23 mouse cellular contexts compared by ENCODE assay signal in genomic region chr2:60260621-60261350, GRCm38 (mm10). TPM values are rescaled to one million over a fixed set of nuclear protein-coding genes. Genes with fewer than 3 reads are reported as not detected.
DNase-seq lines count a peak whose midpoint lies in the region; ATAC-seq and TF ChIP-seq lines count a peak whose summit lies in the region.
"Had no signal": no experiment of that assay in that cellular context is flagged by ENCODE, and none has a peak within 500 bp of the region (broad histone marks: within the 10 kb centered on the region; RNA-seq: fewer than 3 reads in every experiment).

No protein-coding gene starts in this region.

- H3K4me1 ChIP-seq in heart, postnatal 0 days (ENCODE audit: control insufficient read depth, insufficient read depth) = no peaks in the 10 kb centered on the region
- H3K4me1 ChIP-seq: embryonic facial prominence, embryonic 13.5 days; hindbrain, embryonic 15.5 days; limb, embryonic 10.5 days; liver, embryonic 12.5 days; lung, embryonic 15.5 days; neural tube, embryonic 13.5 days had no signal

- no peak for TF ChIP-seq EP300 in heart, postnatal 0 days (IDR thresholded peaks at IDR 0.05; ENCODE audit: low read depth)

- no peak overlapping the region for H3K9ac ChIP-seq in heart, postnatal 0 days (replicated peaks; ENCODE audit: low read depth, low read length)
- H3K9ac ChIP-seq: embryonic facial prominence, embryonic 13.5 days; forebrain, postnatal 0 days; hindbrain, embryonic 15.5 days; liver, embryonic 12.5 days; lung, embryonic 15.5 days; neural tube, embryonic 13.5 days had no signal

- no peaks in the 10 kb centered on the region for H3K27me3 ChIP-seq in heart, postnatal 0 days (ENCODE audit: control insufficient read depth, insufficient read depth, low read length)
- H3K27me3 ChIP-seq: embryonic facial prominence, embryonic 13.5 days; hindbrain, embryonic 15.5 days; liver, embryonic 12.5 days; lung, embryonic 15.5 days; neural tube, embryonic 13.5 days had no signal

- peak; percentile 3 to 25 for DNase-seq in adrenal gland, postnatal 36 days
- DNase-seq in adrenal gland, postnatal 25 days = no peak
- no peak for DNase-seq in heart, postnatal 0 days (ENCODE audit: low spot score)
- no peak for DNase-seq in heart, adult 8-10 months (ENCODE audit: low spot score)
- DNase-seq in kidney, postnatal 10 days = peak; percentile 32
- DNase-seq in kidney, adult 18-20 months = no peak
- peak; percentile 17 to 54 for DNase-seq in kidney, postnatal 36 days
- DNase-seq in thymus, postnatal 36 days = no peak
- DNase-seq: cerebellum, adult 11 months; forebrain, postnatal 0 days; gastrocnemius, adult 2 months; heart, adult 2 months; right cerebral cortex, postnatal 25 days; thymus, postnatal 14 days had no signal

- ATAC-seq in heart, postnatal 0 days (ENCODE audit: insufficient read depth, low read depth) = 0 out of 2 replicates have a peak, but pooled peaks have one; percentile 49
- ATAC-seq: forebrain, postnatal 0 days; liver, embryonic 12.5 days had no signal

- H3K4me3 ChIP-seq in heart, postnatal 0 days (ENCODE audit: low read depth, low read length) = no peak overlapping the region
- H3K4me3 ChIP-seq: embryonic facial prominence, embryonic 13.5 days; gastrocnemius, adult 2 months; heart, adult 2 months; hindbrain, embryonic 15.5 days; layer of hippocampus, adult 2 months; limb, embryonic 10.5 days; liver, embryonic 12.5 days; lung, embryonic 15.5 days; neural tube, embryonic 13.5 days had no signal

- 63% methylated on average over 5 of the region's 5 CpGs for WGBS in heart, postnatal 0 days

- H3K27ac ChIP-seq in heart, postnatal 0 days (ENCODE audit: low read depth) = no peak overlapping the region
- H3K27ac ChIP-seq: embryonic facial prominence, embryonic 13.5 days; gastrocnemius, adult 2 months; heart, adult 2 months; hindbrain, embryonic 15.5 days; layer of hippocampus, adult 2 months; limb, embryonic 10.5 days; liver, embryonic 12.5 days; lung, embryonic 15.5 days; macrophage; neural tube, embryonic 13.5 days had no signal

- 0 out of 2 replicates have a peak, but pooled peaks cover 3% of the 10 kb centered on the region for H3K9me3 ChIP-seq in heart, postnatal 0 days (replicated peaks; ENCODE audit: control insufficient read depth, low read length)
- H3K9me3 ChIP-seq: embryonic facial prominence, embryonic 13.5 days; hindbrain, embryonic 15.5 days; limb, embryonic 10.5 days; liver, embryonic 12.5 days; lung, embryonic 15.5 days; neural tube, embryonic 13.5 days had no signal

- H3K4me2 ChIP-seq in heart, postnatal 0 days (ENCODE audit: low read depth, low read length) = no peak overlapping the region
- H3K4me2 ChIP-seq: embryonic facial prominence, embryonic 13.5 days; hindbrain, embryonic 15.5 days; liver, embryonic 12.5 days; lung, embryonic 15.5 days; midbrain, embryonic 11.5 days; neural tube, embryonic 13.5 days had no signal

- H3K36me3 ChIP-seq in heart, postnatal 0 days (replicated peaks; ENCODE audit: control insufficient read depth, insufficient read depth, low read length) = no peaks in the 10 kb centered on the region
- H3K36me3 ChIP-seq: hindbrain, embryonic 15.5 days; neural tube, embryonic 13.5 days had no signal

- no peak for TF ChIP-seq CTCF in heart, postnatal 0 days (IDR thresholded peaks at IDR 0.05; ENCODE audit: low read depth)

RNA-seq across cellular contexts. Expression of gene Cd302, which starts 23.5 kb away (rescaled TPM):
- 10 to 100 TPM; 36.3 to 36.9 TPM for total RNA-seq in adrenal gland, postnatal 36 days (2021)
- total RNA-seq in adrenal gland, postnatal 25 days (2021) = 27.6 and 27.7 TPM in 2 replicates
- total RNA-seq in heart, postnatal 0 days (2014; rRNA removed; ENCODE audit: low replicate concordance) = 9.8 and 11.2 TPM in 2 replicates
- 17.8 and 18.3 TPM in 2 replicates for polyA plus RNA-seq in heart, postnatal 0 days (2015; fragmentation: Nextera tagmentation; extraction: Ambion mirVana)
- total RNA-seq in heart, adult 8-10 months (2022) = 1 to 10 TPM; 8.1 to 9.3 (median 8.9) TPM

RNA-seq across cellular contexts. Expression of gene March7, which starts 51.1 kb away (rescaled TPM):
- 10 to 100 TPM; 42.6 to 45.2 TPM for total RNA-seq in adrenal gland, postnatal 36 days (2021)
- total RNA-seq in adrenal gland, postnatal 25 days (2021) = 49.8 and 55.5 TPM in 2 replicates
- total RNA-seq in heart, postnatal 0 days (2014; rRNA removed; ENCODE audit: low replicate concordance) = 61.5 and 74.8 TPM in 2 replicates
- polyA plus RNA-seq in heart, postnatal 0 days (2015; fragmentation: Nextera tagmentation; extraction: Ambion mirVana) = 38.8 and 43.5 TPM in 2 replicates
- total RNA-seq in heart, adult 8-10 months (2022) = 10 to 100 TPM; 20.8 to 33.6 (median 28.3) TPM

RNA-seq across cellular contexts. Expression of gene Baz2b, which starts 51.1 kb away (rescaled TPM):
- total RNA-seq in adrenal gland, postnatal 36 days (2021) = 10 to 100 TPM; 68.9 to 75.9 TPM
- total RNA-seq in adrenal gland, postnatal 25 days (2021) = 98.4 and 110 TPM in 2 replicates
- total RNA-seq in heart, postnatal 0 days (2014; rRNA removed; ENCODE audit: low replicate concordance) = 29.1 and 46.2 TPM in 2 replicates
- polyA plus RNA-seq in heart, postnatal 0 days (2015; fragmentation: Nextera tagmentation; extraction: Ambion mirVana) = 38.8 and 40.3 TPM in 2 replicates
- 10 to 100 TPM; 33.0 to 49.7 (median 44.0) TPM for total RNA-seq in heart, adult 8-10 months (2022)

Comparison
In these comparisons a context has a peak if more than half of its experiments do, and no peak if none do; other contexts are left out.
1. DNase-seq: peak in adrenal gland, postnatal 36 days (2 of 2), kidney, postnatal 10 days (single experiment) and kidney, postnatal 36 days (2 of 2); none in adrenal gland, postnatal 25 days (single experiment), heart, postnatal 0 days (single experiment), heart, adult 8-10 months (single experiment), kidney, adult 18-20 months (single experiment) and thymus, postnatal 36 days (0 of 2).